Mouse (Mus musculus) bone marrow, adult 2 months (tissue): ENCODE results near the gene Ascl1. TPM values are rescaled to one million over a fixed set of nuclear protein-coding genes. Genes with fewer than 3 reads are reported as not detected.

Experiments
- H3K27ac ChIP-seq: fragments of 200-500 bp; 2 replicates; pipeline ENCODE4 v1.5.1; 2012; ENCODE audit warnings: low read depth, mild to moderate bottlenecking, control low read depth, inconsistent platforms, low read length; ENCODE audit not compliant: control insufficient read depth, poor library complexity, insufficient read depth
- H3K4me1 ChIP-seq: fragments of 200-500 bp; 2 replicates; pipeline ENCODE4 v1.6.1; 2011; ENCODE audit warnings: low read length; ENCODE audit not compliant: control insufficient read depth, insufficient read depth
- H3K4me3 ChIP-seq: fragments of 200-500 bp; replicated peaks from 2 replicates; pipeline ENCODE3; 2011; ENCODE audit warnings: mild to moderate bottlenecking, low read depth, low read length, control low read depth; ENCODE audit not compliant: control insufficient read depth
- CTCF ChIP-seq: fragments of 200-500 bp; IDR thresholded peaks from 2 replicates; pipeline ENCODE4 v1.5.1; 2011; ENCODE audit warnings: low read length, control low read depth; ENCODE audit not compliant: control insufficient read depth, insufficient read depth
- POLR2A ChIP-seq: fragments of 200-500 bp; IDR thresholded peaks from 2 replicates; pipeline ENCODE4 v1.6.1; 2011; ENCODE audit warnings: low read depth, mild to moderate bottlenecking, control low read depth, low read length, borderline replicate concordance; ENCODE audit not compliant: control insufficient read depth
- WGBS: fragments of 180-500 bp; shearing (Covaris S2); methylation state at CpG from one replicate; pipeline ENCODE4 v1.1.7; 2018; 5-methylcytosine and 5-hydroxymethylcytosine counted together
- polyA plus RNA-seq: library from polyadenylated mRNA; stranded (reverse); fragments of >200 nt; gene quantifications from 2 replicates; pipeline ENCODE4 v1.2.4, GENCODE M21; 2011; ENCODE audit warnings: low replicate concordance; ENCODE audit not compliant: missing spikeins, insufficient read depth, insufficient read length

The Ascl1 gene
- polyA plus RNA-seq, 1 experiment, result not detected

DNA sequence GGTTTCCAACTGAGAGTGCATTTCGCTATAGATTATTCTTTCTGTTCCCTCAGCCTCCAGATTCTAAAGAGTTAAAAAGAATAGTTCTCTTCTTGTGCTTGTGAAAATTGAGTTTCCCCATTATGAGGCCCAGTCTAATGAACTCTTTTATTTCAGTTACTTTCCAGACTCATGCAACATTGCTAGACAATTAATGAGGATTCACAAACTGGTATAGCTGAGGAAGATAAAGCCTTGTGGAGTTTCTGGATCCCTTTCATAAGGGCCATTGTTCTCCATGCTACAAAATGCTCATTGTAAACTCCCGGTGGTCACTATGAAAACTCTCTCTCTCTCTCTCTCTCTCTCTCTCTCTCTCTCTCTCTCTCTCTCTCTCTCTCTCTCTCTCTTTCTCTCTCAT, 18.5 kb downstream of the Ascl1 start:
- 85% methylated on average over 2 of the region's 2 CpGs for WGBS
- TF ChIP-seq POLR2A, result no peak
- TF ChIP-seq CTCF, result no peak
- H3K4me1 ChIP-seq, result no peaks in the 10 kb centered on the region

DNA sequence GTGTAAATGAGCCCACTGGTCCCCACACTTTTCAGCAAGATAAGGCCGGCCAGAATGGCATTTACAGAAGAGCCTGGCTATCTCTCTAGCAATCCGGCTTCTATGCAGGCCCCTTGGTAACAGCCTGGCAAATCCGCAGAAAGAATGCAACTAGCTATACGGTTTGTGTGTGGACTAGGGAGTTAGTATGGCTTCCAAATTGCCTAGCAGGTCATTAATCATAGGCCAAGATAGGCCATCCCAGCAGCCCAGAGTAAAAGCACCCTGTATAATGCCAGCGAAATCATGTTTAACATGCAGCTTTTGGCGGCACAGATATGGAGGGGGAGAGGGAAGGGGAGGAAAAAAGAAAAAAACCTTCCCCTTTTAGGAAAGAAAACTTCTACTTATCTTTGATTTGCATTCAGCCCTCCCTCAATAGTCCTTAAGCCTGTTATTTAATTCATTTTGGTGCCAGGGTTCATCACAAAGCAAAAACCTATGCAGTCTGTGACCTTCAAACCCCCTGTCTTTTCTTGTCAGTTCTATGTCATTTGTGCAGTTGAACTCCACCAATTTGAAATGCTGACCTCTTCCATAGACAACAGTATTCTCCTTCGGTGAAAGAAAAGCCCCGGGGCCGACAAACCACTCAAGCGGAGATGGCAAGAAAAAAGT, 19.9 kb downstream of the Ascl1 start:
- no peak overlapping the region for H3K4me3 ChIP-seq
- no peak for TF ChIP-seq POLR2A
- TF ChIP-seq CTCF, result no peak
- no peak overlapping the region for H3K27ac ChIP-seq
- 76% methylated on average over 10 of the region's 10 CpGs for whole genome bisulfite sequencing
- no peaks in the 10 kb centered on the region for H3K4me1 ChIP-seq

More for the DNA sequence above, 18.5 kb downstream of the Ascl1 start:
- H3K4me3 ChIP-seq, result no peak overlapping the region
- H3K27ac ChIP-seq, result no peak overlapping the region

GRCm38 (mm10) chr10:87450777-87451176, 42.7 kb downstream of the Ascl1 start:
- Histone ChIP-seq H3K27ac (no peak overlapping the region), H3K4me1 (no peaks in the 10 kb centered on the region), H3K4me3 (no peak overlapping the region)
- no peak for TF ChIP-seq POLR2A
- TF ChIP-seq CTCF, result no peak
- 68% methylated on average over 3 of the region's 3 CpGs for WGBS

DNA sequence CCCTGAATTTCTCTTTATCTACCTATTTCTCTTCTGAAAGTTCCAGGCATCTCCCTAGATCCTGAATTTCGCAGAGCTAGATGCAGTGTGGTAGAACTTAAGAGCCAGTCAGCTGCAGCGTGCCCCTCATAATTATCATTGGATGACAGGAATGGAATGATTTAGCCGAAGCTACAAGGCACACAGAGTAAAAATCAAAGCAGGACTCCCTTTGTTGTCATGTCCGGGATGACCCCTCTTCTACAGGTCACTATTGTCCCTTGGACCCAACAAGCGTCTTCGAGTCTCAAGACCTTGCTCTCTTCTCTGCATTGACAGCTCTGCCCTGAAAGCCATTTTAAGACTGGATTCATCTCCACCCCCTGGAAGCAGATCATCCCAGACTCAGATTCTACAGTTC, 44.1 kb downstream of the Ascl1 start:
- no peak overlapping the region for H3K4me3 ChIP-seq
- WGBS, result 78% methylated on average over 6 of the region's 6 CpGs
- H3K27ac ChIP-seq, result no peak overlapping the region
- H3K4me1 ChIP-seq, result no peaks in the 10 kb centered on the region
- TF ChIP-seq CTCF (no peak), POLR2A (no peak)

DNA sequence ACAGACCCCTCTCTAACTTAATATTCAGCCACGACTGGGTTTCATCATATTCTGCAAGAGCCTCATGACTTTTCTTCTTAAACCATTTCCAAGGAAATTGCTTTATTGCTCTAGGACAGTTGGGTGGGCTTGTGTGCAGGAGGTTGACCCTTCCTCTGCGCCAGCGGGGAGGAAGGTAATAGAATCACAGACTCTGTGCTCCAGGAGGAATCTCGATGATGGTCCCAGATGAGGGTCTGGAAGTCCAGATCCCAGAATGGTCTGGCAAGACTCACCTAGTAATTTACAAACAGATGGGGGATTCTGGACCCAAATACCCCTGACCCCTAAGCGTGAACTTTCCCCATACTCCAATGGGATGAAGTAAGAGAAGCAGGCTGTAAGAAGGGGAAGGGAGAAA, 45.2 kb downstream of the Ascl1 start:
- TF ChIP-seq POLR2A, result no peak
- Histone ChIP-seq H3K4me3 (no peak overlapping the region), H3K4me1 (no peaks in the 10 kb centered on the region), H3K27ac (no peak overlapping the region)
- WGBS, result 39% methylated on average over 5 of the region's 5 CpGs

- 10% methylated on average over 9 of the region's 9 CpGs for WGBS
- Histone ChIP-seq H3K4me1 (no peaks in the 10 kb centered on the region), H3K27ac (no peak overlapping the region), H3K4me3 (no peak overlapping the region)
- TF ChIP-seq POLR2A, result no peak
- no peak for TF ChIP-seq CTCF
These were observed 45.7 kb downstream of the Ascl1 start for GRCm38 (mm10) chr10:87447754-87448095.

DNA sequence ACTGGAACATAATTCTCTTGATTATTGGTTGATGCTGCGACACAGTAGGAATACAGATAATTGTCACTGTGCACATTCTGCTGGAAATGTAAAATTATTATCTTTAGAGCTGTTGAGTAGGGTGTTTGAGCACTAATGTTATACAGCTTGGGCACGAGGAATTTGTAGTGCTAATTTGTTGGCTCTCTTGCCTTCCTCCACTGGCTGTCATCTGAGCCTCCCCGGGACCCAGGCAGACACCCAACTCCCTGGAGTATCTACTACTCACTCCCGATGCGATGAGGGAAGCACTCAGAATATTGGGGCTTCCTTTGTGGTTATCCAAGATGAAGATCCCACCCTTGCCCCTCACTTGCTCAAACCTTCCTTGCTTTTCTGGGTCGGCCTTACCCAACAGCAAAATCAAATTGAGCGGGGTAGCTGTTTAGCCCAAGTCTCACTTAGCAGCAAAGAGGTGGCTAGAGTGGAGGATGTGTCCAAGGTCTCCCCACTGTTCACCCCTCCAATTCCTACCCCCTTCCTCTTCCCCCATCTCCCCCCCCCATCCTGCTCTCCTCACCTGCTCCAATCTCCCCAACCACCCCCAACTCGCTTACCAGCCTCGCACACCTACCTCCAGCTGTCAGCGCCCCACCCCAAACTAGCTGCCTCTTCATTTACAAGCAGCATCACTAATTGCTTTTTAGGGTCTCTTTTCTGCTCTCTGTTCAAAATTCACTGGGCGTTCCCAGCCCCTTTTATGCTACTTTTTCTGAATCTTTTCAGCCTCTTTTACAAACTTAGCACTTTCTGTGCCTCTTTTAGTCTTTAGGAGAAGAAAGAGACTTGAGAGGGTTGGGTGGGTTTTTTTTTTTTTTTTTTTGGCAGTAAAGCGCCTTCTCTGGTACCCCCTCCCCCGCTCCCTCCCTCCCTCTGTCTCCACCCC, 46.4 kb downstream of the Ascl1 start:
- no peak overlapping the region for H3K4me3 ChIP-seq
- TF ChIP-seq POLR2A (no peak), CTCF (no peak)
- no peaks in the 10 kb centered on the region for H3K4me1 ChIP-seq
- H3K27ac ChIP-seq, result no peak overlapping the region
- WGBS, result 34% methylated on average over 13 of the region's 13 CpGs

DNA sequence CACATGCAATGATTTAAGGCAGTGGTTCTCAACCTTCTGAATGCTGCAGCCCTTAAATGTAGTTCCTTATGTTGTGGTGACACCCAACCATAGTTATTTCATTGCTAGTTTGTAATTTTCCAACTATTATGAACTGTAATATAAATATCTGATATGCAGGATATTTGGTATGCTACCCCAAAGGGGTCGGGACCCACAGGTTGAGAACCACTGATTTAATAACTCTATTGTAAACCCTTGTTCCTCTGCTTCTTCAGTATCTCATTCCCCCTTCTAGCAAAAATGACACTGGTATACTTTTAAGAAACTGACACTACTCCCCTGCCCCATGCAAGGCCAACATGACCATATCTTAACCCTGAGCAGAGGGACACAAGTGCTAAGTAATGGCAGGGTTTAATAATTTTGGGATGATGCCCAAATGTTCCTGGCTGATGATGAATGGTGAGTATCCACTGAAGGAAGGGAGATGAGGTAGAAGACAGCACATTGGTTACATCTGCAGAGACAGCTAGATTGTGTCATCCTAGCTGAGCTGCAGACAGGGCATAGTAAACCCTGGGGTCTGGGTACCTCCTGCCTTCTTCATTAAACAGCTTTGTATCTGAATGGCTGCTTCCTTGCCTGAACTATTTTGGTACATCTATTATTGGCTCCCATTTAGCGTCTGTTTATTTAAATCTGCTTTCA, 47.2 kb downstream of the Ascl1 start:
- WGBS, result 70% methylated on average over 2 of the region's 2 CpGs
- Histone ChIP-seq H3K4me3 (no peak overlapping the region), H3K4me1 (no peaks in the 10 kb centered on the region), H3K27ac (no peak overlapping the region)
- no peak for TF ChIP-seq CTCF
- no peak for TF ChIP-seq POLR2A

Other genes with a start within 250 kb of the Ascl1 start
- 4.4 and 8.2 TPM in 2 replicates for gene Pah, start 28.1 kb upstream of the Ascl1 start, polyA plus RNA-seq